Mouse (Mus musculus) lung, postnatal 36 days (tissue): ENCODE measurements around the gene Ptprs.
A peak's percentile ranks its signal among the peaks of the same experiment; 100 is the strongest.
"Not testable (repeated sequence)": the region's sequence is repeated elsewhere in the genome, so short reads cannot be mapped to it uniquely, and the experiment has no call there.

Experiments
- DNase-seq: peaks from one replicate; pipeline ENCODE4 v3.0.0; 2022; ENCODE audit warnings: mixed read lengths

The Ptprs gene

GRCm38 (mm10) chr17:56476402-56476752 lies at the start of gene Ptprs:
Ptprs (minus strand) TSS chr17:56476483.
- peak; percentile 90 for DNase-seq

- no peak for DNase-seq
Measured at GRCm38 (mm10) chr17:56524943-56525342, 48.7 kb upstream of the Ptprs start.

- no peak for DNase-seq
Measured at GRCm38 (mm10) chr17:56522744-56523143, 46.5 kb upstream of the Ptprs start.

- DNase-seq: peak; percentile 13
Measured at GRCm38 (mm10) chr17:56515690-56516410, 39.6 kb upstream of the Ptprs start.

GRCm38 (mm10) chr17:56514916-56515315 lies 38.6 kb upstream of the Ptprs start:
- no peak for DNase-seq

GRCm38 (mm10) chr17:56514330-56514729 lies 38.0 kb upstream of the Ptprs start:
- DNase-seq: no peak

- DNase-seq: no peak
Measured at GRCm38 (mm10) chr17:56512310-56512709, 36.0 kb upstream of the Ptprs start, which contains the start of gene Znrf4. Znrf4 (minus strand) TSS chr17:56512431.

GRCm38 (mm10) chr17:56511707-56512090 lies 35.4 kb upstream of the Ptprs start:
- DNase-seq: no peak

GRCm38 (mm10) chr17:56510970-56511706 lies 34.9 kb upstream of the Ptprs start:
- no peak for DNase-seq

- no peak for DNase-seq
Measured at GRCm38 (mm10) chr17:56510473-56510969, 34.2 kb upstream of the Ptprs start.

GRCm38 (mm10) chr17:56509707-56510472 lies 33.6 kb upstream of the Ptprs start:
- no peak for DNase-seq

GRCm38 (mm10) chr17:56509021-56509640 lies 32.8 kb upstream of the Ptprs start:
- no peak for DNase-seq

- DNase-seq: peak; percentile 98
Measured at GRCm38 (mm10) chr17:56507161-56508068, 31.1 kb upstream of the Ptprs start.

- no peak for DNase-seq
Measured at GRCm38 (mm10) chr17:56506417-56507065, 30.3 kb upstream of the Ptprs start.

GRCm38 (mm10) chr17:56505401-56505800 lies 29.1 kb upstream of the Ptprs start:
- no peak for DNase-seq

GRCm38 (mm10) chr17:56502526-56502925 lies 26.2 kb upstream of the Ptprs start:
- DNase-seq: peak; percentile 43

GRCm38 (mm10) chr17:56501635-56502400 lies 25.5 kb upstream of the Ptprs start:
- DNase-seq: not testable (repeated sequence)

- DNase-seq: no peak
Measured at GRCm38 (mm10) chr17:56499229-56499628, 22.9 kb upstream of the Ptprs start.

- no peak for DNase-seq
Measured at GRCm38 (mm10) chr17:56494480-56494879, 18.2 kb upstream of the Ptprs start.

GRCm38 (mm10) chr17:56493841-56494240 lies 17.6 kb upstream of the Ptprs start:
- no peak for DNase-seq
